Mouse (Mus musculus) stomach, embryonic 15.5 days (tissue): ENCODE data around the gene Ankib1. TPM values are rescaled to one million over a fixed set of nuclear protein-coding genes. Genes with fewer than 3 reads are reported as not detected.

Experiments used
- microRNA-seq: library from miRNA; unstranded; fragments of <30 nt; microRNA quantifications from one replicate; pipeline ENCODE4, GENCODE M21; 2016
- polyA plus RNA-seq: library from polyadenylated mRNA; unstranded; fragments of >200 nt; fragmentation: Nextera tagmentation; extraction: Ambion mirVana; gene quantifications from 2 replicates; pipeline ENCODE4 v1.2.1, GENCODE M21; 2015

Gene Ankib1
- polyA plus RNA-seq, 1 experiment from 2014 or later: 9.1 TPM

Small RNA genes within 50 kb of the gene (microRNA-seq; reads per million reads assigned to microRNA genes)
- not detected for gene Gm22926
- gene Gm26238: not detected

Other genes starting within 250 kb of the Ankib1 start
- 2.4 and 2.7 TPM in 2 replicates for gene 1700109H08Rik, start 231.4 kb downstream of the Ankib1 start, polyA plus RNA-seq
- gene Pex1, start 206.9 kb downstream of the Ankib1 start, polyA plus RNA-seq: 12.9 and 16.3 TPM in 2 replicates
- gene Rbm48, start 206.3 kb downstream of the Ankib1 start, polyA plus RNA-seq: 10.3 and 10.6 TPM in 2 replicates
- not detected in 2 replicates for gene Tmbim7, start 151.7 kb downstream of the Ankib1 start, polyA plus RNA-seq
- gene Gatad1, start 145.7 kb downstream of the Ankib1 start, polyA plus RNA-seq: 56.0 and 59.3 TPM in 2 replicates
- 37.5 and 39.3 TPM in 2 replicates for gene Krit1, start 259 bp upstream of the Ankib1 start, polyA plus RNA-seq
- gene Lrrd1, start 42.2 kb upstream of the Ankib1 start, polyA plus RNA-seq: 0.08 TPM in 1 of 2 replicates, not detected in the other
- gene Mterf1a, start 91.0 kb upstream of the Ankib1 start, polyA plus RNA-seq: 8.6 and 8.9 TPM in 2 replicates
- 134 and 154 TPM in 2 replicates for gene Akap9, start 125.1 kb upstream of the Ankib1 start, polyA plus RNA-seq